Mouse (Mus musculus): ENCODE data around the gene Prom1. TPM values are rescaled to one million over a fixed set of nuclear protein-coding genes. Genes with fewer than 3 reads are reported as not detected.
A peak's percentile ranks its signal among the peaks of the same experiment; 100 is the strongest.

Gene Prom1
- polyA plus RNA-seq, 1 experiment from 2014 or later: 52.7 TPM

- Histone ChIP-seq H3K4me2 (replicated peaks; ENCODE audit: low read depth) (no peak overlapping the region), H3K36me3 (ENCODE audit: control insufficient read depth, insufficient read depth, low read length) (no peaks in the 10 kb centered on the region), H3K9me3 (ENCODE audit: control insufficient read depth, low read length) (no peaks in the 10 kb centered on the region), H3K27ac (replicated peaks) (no peak overlapping the region), H3K27me3 (ENCODE audit: control insufficient read depth, insufficient read depth, low read length) (no peaks in the 10 kb centered on the region), H3K4me3 (ENCODE audit: low read depth, low read length) (no peak overlapping the region), H3K4me1 (replicated peaks; ENCODE audit: control insufficient read depth, insufficient read depth) (peaks cover 2% of the 10 kb centered on the region; the same call in 1 of the 2 replicates), H3K9ac (ENCODE audit: low read length) (no peak overlapping the region)
- WGBS: 95% methylated on average over 2 of the region's 2 CpGs
- TF ChIP-seq CTCF (IDR thresholded peaks at IDR 0.05; ENCODE audit: low read depth): peak; percentile 68
- no peak for TF ChIP-seq EP300 (optimal IDR thresholded peaks at IDR 0.05)
- ATAC-seq (ENCODE audit: low FRiP score, low TSS enrichment): no peak
- no peak for DNase-seq (ENCODE audit: low spot score)
Observed at GRCm38 (mm10) chr5:44104120-44104519, 2.3 kb upstream of the Prom1 start.

DNA sequence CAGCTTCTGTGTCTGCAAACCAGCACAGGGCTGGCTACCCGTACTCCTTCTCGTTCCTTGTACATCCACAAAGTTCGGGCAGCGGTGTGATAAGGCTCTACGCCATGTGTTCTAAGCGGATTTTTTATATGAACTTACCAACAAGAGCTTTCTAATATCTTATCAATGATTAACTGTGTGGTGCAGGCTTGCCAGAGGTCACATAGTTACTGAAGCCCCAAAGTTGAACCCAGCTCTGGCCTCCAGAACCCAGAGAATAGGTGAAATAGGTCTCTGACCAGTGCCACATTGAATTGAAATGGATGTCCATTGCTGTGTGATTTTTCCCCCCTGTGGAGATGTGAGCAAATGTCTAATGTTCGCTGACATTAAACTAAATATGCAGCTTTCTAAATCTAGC, 1.3 kb upstream of the Prom1 start:
- no peak for TF ChIP-seq CTCF (IDR thresholded peaks at IDR 0.05; ENCODE audit: low read depth)
- no peak for TF ChIP-seq EP300 (optimal IDR thresholded peaks at IDR 0.05)
- Histone ChIP-seq H3K4me2 (replicated peaks; ENCODE audit: low read depth) (no peak overlapping the region), H3K4me3 (ENCODE audit: low read depth, low read length) (no peak overlapping the region), H3K27me3 (ENCODE audit: control insufficient read depth, insufficient read depth, low read length) (no peaks in the 10 kb centered on the region), H3K9ac (ENCODE audit: low read length) (no peak overlapping the region), H3K36me3 (ENCODE audit: control insufficient read depth, insufficient read depth, low read length) (no peaks in the 10 kb centered on the region), H3K9me3 (ENCODE audit: control insufficient read depth, low read length) (no peaks in the 10 kb centered on the region), H3K27ac (replicated peaks) (no peak overlapping the region), H3K4me1 (replicated peaks; ENCODE audit: control insufficient read depth, insufficient read depth) (peaks cover 2% of the 10 kb centered on the region; the same call in 1 of the 2 replicates)
- DNase-seq (ENCODE audit: low spot score) (no peak), ATAC-seq (ENCODE audit: low FRiP score, low TSS enrichment) (no peak)
- WGBS: 80% methylated on average over 7 of the region's 7 CpGs

DNA sequence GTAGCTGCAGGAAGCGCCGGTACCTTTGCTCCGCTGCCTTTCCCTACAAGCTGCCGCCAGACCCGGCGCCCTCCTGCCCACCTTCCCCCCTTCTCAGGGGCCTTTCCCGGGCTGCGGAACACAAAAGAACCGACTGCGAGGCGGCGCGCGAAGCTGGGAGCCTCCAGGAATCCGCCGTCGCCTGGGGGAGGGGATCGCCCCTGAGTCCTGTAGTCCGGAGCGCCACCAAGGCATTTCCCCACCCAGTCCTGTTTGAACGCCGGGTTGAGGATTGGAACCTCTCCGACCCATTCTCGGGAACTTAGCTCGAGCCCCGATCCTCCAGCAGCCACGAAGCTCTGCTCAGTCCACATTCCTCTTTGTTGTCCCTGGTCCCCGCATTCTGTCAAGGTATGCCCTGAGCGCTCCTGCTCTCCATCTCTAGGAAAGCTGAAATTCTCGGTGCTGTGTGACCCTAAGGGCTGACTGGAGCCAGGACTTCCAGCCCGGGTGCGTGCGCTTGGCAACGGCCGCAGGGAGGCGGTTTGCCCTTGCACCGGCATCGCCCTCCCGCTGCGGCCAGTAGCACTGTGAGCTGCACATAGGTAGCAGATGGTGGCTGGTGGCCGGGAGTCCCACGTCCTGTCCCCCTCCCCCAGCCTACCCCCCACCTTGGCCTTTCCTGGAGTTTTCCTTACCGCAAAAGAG, 1.1 kb downstream of the Prom1 start:
- Histone ChIP-seq H3K9ac (ENCODE audit: low read length) (peak overlapping the region; percentile 70), H3K27ac (replicated peaks) (peak overlapping the region; percentile 70), H3K27me3 (ENCODE audit: control insufficient read depth, insufficient read depth, low read length) (no peaks in the 10 kb centered on the region), H3K36me3 (ENCODE audit: control insufficient read depth, insufficient read depth, low read length) (no peaks in the 10 kb centered on the region), H3K4me2 (replicated peaks; ENCODE audit: low read depth) (peak overlapping the region; percentile 95), H3K9me3 (ENCODE audit: control insufficient read depth, low read length) (no peaks in the 10 kb centered on the region), H3K4me1 (replicated peaks; ENCODE audit: control insufficient read depth, insufficient read depth) (peaks cover 2% of the 10 kb centered on the region; the same call in 1 of the 2 replicates), H3K4me3 (ENCODE audit: low read depth, low read length) (peak overlapping the region; percentile 65)
- no peak for TF ChIP-seq EP300 (optimal IDR thresholded peaks at IDR 0.05)
- TF ChIP-seq CTCF (IDR thresholded peaks at IDR 0.05; ENCODE audit: low read depth): peak; percentile 44; the same call in 1 of the 2 replicates
- peak; percentile 50 for ATAC-seq (ENCODE audit: low FRiP score, low TSS enrichment)
- 0% methylated on average over 43 of the region's 43 CpGs for WGBS
- DNase-seq (ENCODE audit: low spot score): peak; percentile 71

GRCm38 (mm10) chr5:44100187-44100543, 1.7 kb downstream of the Prom1 start:
- DNase-seq (ENCODE audit: low spot score): no peak

DNA sequence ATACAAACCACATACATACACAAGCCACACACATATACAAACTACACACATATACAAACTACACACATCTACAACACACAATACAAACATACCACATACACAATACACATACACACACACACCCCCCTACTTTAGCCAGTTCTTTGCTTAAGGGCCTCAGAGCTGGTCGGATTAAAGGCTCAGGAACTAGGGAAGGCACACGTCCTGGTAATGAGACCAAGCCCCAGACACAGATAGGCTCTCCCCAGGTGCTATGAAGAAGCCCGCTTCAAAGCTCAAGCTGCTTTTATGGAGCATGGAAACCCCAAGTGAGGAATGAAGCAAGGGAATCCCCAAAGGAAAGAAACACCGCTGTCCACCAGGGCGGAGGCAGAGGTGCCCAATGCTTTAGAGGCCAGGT, 4.8 kb downstream of the Prom1 start:
- no peak overlapping the region; the same call in 1 of the 2 replicates for H3K4me2 ChIP-seq (replicated peaks; ENCODE audit: low read depth)
- TF ChIP-seq EP300 (optimal IDR thresholded peaks at IDR 0.05) (no peak), CTCF (IDR thresholded peaks at IDR 0.05; ENCODE audit: low read depth) (no peak)
- H3K27me3 ChIP-seq (ENCODE audit: control insufficient read depth, insufficient read depth, low read length): no peaks in the 10 kb centered on the region
- H3K36me3 ChIP-seq (ENCODE audit: control insufficient read depth, insufficient read depth, low read length): no peaks in the 10 kb centered on the region
- H3K4me1 ChIP-seq (replicated peaks; ENCODE audit: control insufficient read depth, insufficient read depth): peaks cover 2% of the 10 kb centered on the region; the same call in 1 of the 2 replicates
- H3K9ac ChIP-seq (ENCODE audit: low read length): no peak overlapping the region
- H3K9me3 ChIP-seq (ENCODE audit: control insufficient read depth, low read length): no peaks in the 10 kb centered on the region
- no peak overlapping the region for H3K4me3 ChIP-seq (ENCODE audit: low read depth, low read length)
- no peak overlapping the region for H3K27ac ChIP-seq (replicated peaks)
- 75% methylated on average over 5 of the region's 5 CpGs for WGBS
- DNase-seq (ENCODE audit: low spot score): no peak
- no peak for ATAC-seq (ENCODE audit: low FRiP score, low TSS enrichment)

More at GRCm38 (mm10) chr5:44100187-44100543, 1.7 kb downstream of the Prom1 start:
- TF ChIP-seq EP300 (optimal IDR thresholded peaks at IDR 0.05) (no peak), CTCF (IDR thresholded peaks at IDR 0.05; ENCODE audit: low read depth) (no peak)
- Histone ChIP-seq H3K27me3 (ENCODE audit: control insufficient read depth, insufficient read depth, low read length) (no peaks in the 10 kb centered on the region), H3K4me3 (ENCODE audit: low read depth, low read length) (peak overlapping the region; percentile 65), H3K4me2 (replicated peaks; ENCODE audit: low read depth) (peak overlapping the region; percentile 95), H3K36me3 (ENCODE audit: control insufficient read depth, insufficient read depth, low read length) (no peaks in the 10 kb centered on the region), H3K4me1 (replicated peaks; ENCODE audit: control insufficient read depth, insufficient read depth) (peaks cover 2% of the 10 kb centered on the region; the same call in 1 of the 2 replicates), H3K27ac (replicated peaks) (peak overlapping the region; percentile 70), H3K9me3 (ENCODE audit: control insufficient read depth, low read length) (no peaks in the 10 kb centered on the region), H3K9ac (ENCODE audit: low read length) (peak overlapping the region; percentile 70)
- WGBS: 6% methylated on average over 12 of the region's 12 CpGs
- no peak for ATAC-seq (ENCODE audit: low FRiP score, low TSS enrichment)

DNA sequence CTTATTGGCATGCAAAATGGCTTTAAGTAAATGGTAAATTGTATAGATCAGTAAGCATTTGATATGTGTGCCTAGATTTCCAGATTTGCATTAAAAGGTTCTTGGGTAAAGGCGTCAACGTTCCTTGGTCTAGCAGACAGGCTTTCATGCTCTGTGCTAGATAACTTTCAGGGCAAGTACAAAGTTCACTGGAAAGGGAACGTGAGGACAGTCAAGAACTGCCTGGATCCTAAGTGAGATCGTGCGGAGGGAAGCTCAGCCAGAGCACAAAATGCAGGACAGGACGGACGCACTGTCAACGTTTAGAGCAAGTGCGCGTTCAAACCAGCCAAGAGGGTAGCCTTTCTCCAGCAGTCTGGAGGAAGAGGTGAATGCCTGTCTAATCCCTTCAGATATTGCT, 5.7 kb downstream of the Prom1 start:
- Histone ChIP-seq H3K9ac (ENCODE audit: low read length) (no peak overlapping the region), H3K27ac (replicated peaks) (peak overlapping the region; percentile 24; the same call in 1 of the 2 replicates), H3K27me3 (ENCODE audit: control insufficient read depth, insufficient read depth, low read length) (no peaks in the 10 kb centered on the region), H3K4me1 (replicated peaks; ENCODE audit: control insufficient read depth, insufficient read depth) (no peaks in the 10 kb centered on the region; the same call in 1 of the 2 replicates), H3K36me3 (ENCODE audit: control insufficient read depth, insufficient read depth, low read length) (no peaks in the 10 kb centered on the region), H3K9me3 (ENCODE audit: control insufficient read depth, low read length) (no peaks in the 10 kb centered on the region), H3K4me3 (ENCODE audit: low read depth, low read length) (no peak overlapping the region), H3K4me2 (replicated peaks; ENCODE audit: low read depth) (peak overlapping the region; percentile 9; the same call in 1 of the 2 replicates)
- TF ChIP-seq EP300 (optimal IDR thresholded peaks at IDR 0.05) (no peak), CTCF (IDR thresholded peaks at IDR 0.05; ENCODE audit: low read depth) (no peak)
- peak; percentile 30 for ATAC-seq (ENCODE audit: low FRiP score, low TSS enrichment)
- WGBS: 63% methylated on average over 10 of the region's 10 CpGs
- DNase-seq (ENCODE audit: low spot score): no peak

Measured in stomach, postnatal 0 days (tissue).